Mouse (Mus musculus): ENCODE results near the gene Dlgap5. TPM values are rescaled to one million over a fixed set of nuclear protein-coding genes. Genes with fewer than 3 reads are reported as not detected.

The Dlgap5 gene
- polyA plus RNA-seq, 1 experiment from 2014 or later: 37.0 TPM

GRCm38 (mm10) chr14:47383911-47384310, 34.3 kb downstream of the Dlgap5 start:
- H3K9ac ChIP-seq (ENCODE audit: low read length): no peak overlapping the region
- H3K4me2 ChIP-seq (ENCODE audit: low read depth, low read length): no peak overlapping the region
- no peak overlapping the region; the same call in 1 of the 2 replicates for H3K27ac ChIP-seq (ENCODE audit: low read length)
- no peak for ATAC-seq (ENCODE audit: insufficient read depth, low FRiP score)
- 83% methylated on average over 7 of the region's 7 CpGs for WGBS
- H3K27me3 ChIP-seq (ENCODE audit: control insufficient read depth, insufficient read depth, low read length): no peaks in the 10 kb centered on the region
- H3K4me3 ChIP-seq (replicated peaks; ENCODE audit: low read length): no peak overlapping the region
- H3K4me1 ChIP-seq (ENCODE audit: control insufficient read depth, insufficient read depth, low read length): no peaks in the 10 kb centered on the region
- H3K9me3 ChIP-seq (replicated peaks; ENCODE audit: control insufficient read depth, low read length): no peaks in the 10 kb centered on the region
- H3K36me3 ChIP-seq (ENCODE audit: control insufficient read depth, insufficient read depth, low read length): peaks cover 9% of the 10 kb centered on the region

GRCm38 (mm10) chr14:47378336-47378735, 39.9 kb downstream of the Dlgap5 start:
- H3K9me3 ChIP-seq (replicated peaks; ENCODE audit: control insufficient read depth, low read length): no peaks in the 10 kb centered on the region
- H3K4me3 ChIP-seq (replicated peaks; ENCODE audit: low read length): no peak overlapping the region
- no peak for ATAC-seq (ENCODE audit: insufficient read depth, low FRiP score)
- H3K4me1 ChIP-seq (ENCODE audit: control insufficient read depth, insufficient read depth, low read length): peaks cover 8% of the 10 kb centered on the region
- no peak overlapping the region for H3K9ac ChIP-seq (ENCODE audit: low read length)
- H3K4me2 ChIP-seq (ENCODE audit: low read depth, low read length): no peak overlapping the region
- 64% methylated on average over 6 of the region's 7 CpGs for WGBS
- H3K36me3 ChIP-seq (ENCODE audit: control insufficient read depth, insufficient read depth, low read length): no peaks in the 10 kb centered on the region
- peak overlapping the region; percentile 62; the same call in 1 of the 2 replicates for H3K27ac ChIP-seq (ENCODE audit: low read length)
- H3K27me3 ChIP-seq (ENCODE audit: control insufficient read depth, insufficient read depth, low read length): peaks cover 10% of the 10 kb centered on the region

- WGBS: 63% methylated on average over 2 of the region's 2 CpGs
Measured at GRCm38 (mm10) chr14:47376526-47376925, 41.7 kb downstream of the Dlgap5 start.

GRCm38 (mm10) chr14:47373728-47374678, 44.2 kb downstream of the Dlgap5 start:
- ATAC-seq (ENCODE audit: insufficient read depth, low FRiP score): peak; percentile 80
- WGBS: 15% methylated on average over 43 of the region's 49 CpGs
- peaks cover 11% of the 10 kb centered on the region for H3K27me3 ChIP-seq (ENCODE audit: control insufficient read depth, insufficient read depth, low read length)
- H3K27ac ChIP-seq (ENCODE audit: low read length): peak overlapping the region; percentile 33; the same call in 1 of the 2 replicates
- H3K9me3 ChIP-seq (replicated peaks; ENCODE audit: control insufficient read depth, low read length): no peaks in the 10 kb centered on the region
- peak overlapping the region; percentile 60 for H3K9ac ChIP-seq (ENCODE audit: low read length)
- H3K4me3 ChIP-seq (replicated peaks; ENCODE audit: low read length): peak overlapping the region; percentile 39
- no peaks in the 10 kb centered on the region for H3K36me3 ChIP-seq (ENCODE audit: control insufficient read depth, insufficient read depth, low read length)
- peak overlapping the region; percentile 52 for H3K4me2 ChIP-seq (ENCODE audit: low read depth, low read length)
- H3K4me1 ChIP-seq (ENCODE audit: control insufficient read depth, insufficient read depth, low read length): peaks cover 16% of the 10 kb centered on the region

More at GRCm38 (mm10) chr14:47376526-47376925, 41.7 kb downstream of the Dlgap5 start:
- H3K4me1 ChIP-seq (ENCODE audit: control insufficient read depth, insufficient read depth, low read length): peaks cover 13% of the 10 kb centered on the region
- H3K4me3 ChIP-seq (replicated peaks; ENCODE audit: low read length): no peak overlapping the region
- peaks cover 11% of the 10 kb centered on the region for H3K27me3 ChIP-seq (ENCODE audit: control insufficient read depth, insufficient read depth, low read length)
- no peaks in the 10 kb centered on the region for H3K36me3 ChIP-seq (ENCODE audit: control insufficient read depth, insufficient read depth, low read length)
- no peaks in the 10 kb centered on the region for H3K9me3 ChIP-seq (replicated peaks; ENCODE audit: control insufficient read depth, low read length)
- H3K9ac ChIP-seq (ENCODE audit: low read length): no peak overlapping the region
- H3K4me2 ChIP-seq (ENCODE audit: low read depth, low read length): no peak overlapping the region
- H3K27ac ChIP-seq (ENCODE audit: low read length): no peak overlapping the region
- no peak for ATAC-seq (ENCODE audit: insufficient read depth, low FRiP score)

GRCm38 (mm10) chr14:47371689-47372088, 46.5 kb downstream of the Dlgap5 start:
- peak; percentile 62; the same call in 1 of the 2 replicates for ATAC-seq (ENCODE audit: insufficient read depth, low FRiP score)
- H3K36me3 ChIP-seq (ENCODE audit: control insufficient read depth, insufficient read depth, low read length): no peaks in the 10 kb centered on the region
- peaks cover 23% of the 10 kb centered on the region for H3K4me1 ChIP-seq (ENCODE audit: control insufficient read depth, insufficient read depth, low read length)
- no peaks in the 10 kb centered on the region for H3K9me3 ChIP-seq (replicated peaks; ENCODE audit: control insufficient read depth, low read length)
- H3K27ac ChIP-seq (ENCODE audit: low read length): peak overlapping the region; percentile 31; the same call in 1 of the 2 replicates
- no peak overlapping the region for H3K4me3 ChIP-seq (replicated peaks; ENCODE audit: low read length)
- WGBS: 48% methylated on average over 6 of the region's 6 CpGs
- peaks cover 11% of the 10 kb centered on the region for H3K27me3 ChIP-seq (ENCODE audit: control insufficient read depth, insufficient read depth, low read length)
- no peak overlapping the region for H3K4me2 ChIP-seq (ENCODE audit: low read depth, low read length)
- H3K9ac ChIP-seq (ENCODE audit: low read length): no peak overlapping the region

GRCm38 (mm10) chr14:47370790-47371189, 47.4 kb downstream of the Dlgap5 start:
- WGBS: 80% methylated on average over 3 of the region's 3 CpGs
- Histone ChIP-seq H3K36me3 (ENCODE audit: control insufficient read depth, insufficient read depth, low read length) (no peaks in the 10 kb centered on the region), H3K27ac (ENCODE audit: low read length) (no peak overlapping the region), H3K4me1 (ENCODE audit: control insufficient read depth, insufficient read depth, low read length) (peaks cover 28% of the 10 kb centered on the region), H3K9me3 (replicated peaks; ENCODE audit: control insufficient read depth, low read length) (no peaks in the 10 kb centered on the region), H3K4me2 (ENCODE audit: low read depth, low read length) (no peak overlapping the region), H3K9ac (ENCODE audit: low read length) (no peak overlapping the region), H3K4me3 (replicated peaks; ENCODE audit: low read length) (no peak overlapping the region), H3K27me3 (ENCODE audit: control insufficient read depth, insufficient read depth, low read length) (peaks cover 11% of the 10 kb centered on the region)
- ATAC-seq (ENCODE audit: insufficient read depth, low FRiP score): no peak

- H3K27ac ChIP-seq (ENCODE audit: low read length): no peak overlapping the region
- no peaks in the 10 kb centered on the region for H3K9me3 ChIP-seq (replicated peaks; ENCODE audit: control insufficient read depth, low read length)
- no peak for ATAC-seq (ENCODE audit: insufficient read depth, low FRiP score)
- H3K4me3 ChIP-seq (replicated peaks; ENCODE audit: low read length): no peak overlapping the region
- 83% methylated on average over 5 of the region's 5 CpGs for WGBS
- peaks cover 11% of the 10 kb centered on the region for H3K27me3 ChIP-seq (ENCODE audit: control insufficient read depth, insufficient read depth, low read length)
- H3K4me1 ChIP-seq (ENCODE audit: control insufficient read depth, insufficient read depth, low read length): peaks cover 28% of the 10 kb centered on the region
- no peaks in the 10 kb centered on the region for H3K36me3 ChIP-seq (ENCODE audit: control insufficient read depth, insufficient read depth, low read length)
- no peak overlapping the region for H3K9ac ChIP-seq (ENCODE audit: low read length)
- no peak overlapping the region for H3K4me2 ChIP-seq (ENCODE audit: low read depth, low read length)
Measured at GRCm38 (mm10) chr14:47369741-47370140, 48.5 kb downstream of the Dlgap5 start.

GRCm38 (mm10) chr14:47367461-47367860, 50.7 kb downstream of the Dlgap5 start, which contains the start of gene Lgals3:
TSS of gene Lgals3 (plus strand) at chr14:47367751.
- no peaks in the 10 kb centered on the region for H3K27me3 ChIP-seq (ENCODE audit: control insufficient read depth, insufficient read depth, low read length)
- peak within 1 kb of the TSS; percentile 88 for H3K27ac ChIP-seq (ENCODE audit: low read length)
- no peaks in the 10 kb centered on the region for H3K36me3 ChIP-seq (ENCODE audit: control insufficient read depth, insufficient read depth, low read length)
- no peaks in the 10 kb centered on the region for H3K9me3 ChIP-seq (replicated peaks; ENCODE audit: control insufficient read depth, low read length)
- peak within 1 kb of the TSS; percentile 3; the same call in 1 of the 2 replicates for H3K9ac ChIP-seq (ENCODE audit: low read length)
- WGBS: 33% methylated on average over 9 of the region's 9 CpGs
- no peak within 1 kb of the TSS for H3K4me3 ChIP-seq (replicated peaks; ENCODE audit: low read length)
- peak; percentile 54; the same call in 1 of the 2 replicates for ATAC-seq (ENCODE audit: insufficient read depth, low FRiP score)
- peaks cover 19% of the 10 kb centered on the region for H3K4me1 ChIP-seq (ENCODE audit: control insufficient read depth, insufficient read depth, low read length)
- peak within 1 kb of the TSS; percentile 30 for H3K4me2 ChIP-seq (ENCODE audit: low read depth, low read length)

GRCm38 (mm10) chr14:47366881-47367321, 51.3 kb downstream of the Dlgap5 start:
- peak overlapping the region; percentile 30 for H3K4me2 ChIP-seq (ENCODE audit: low read depth, low read length)
- peaks cover 19% of the 10 kb centered on the region for H3K4me1 ChIP-seq (ENCODE audit: control insufficient read depth, insufficient read depth, low read length)
- peak; percentile 75 for ATAC-seq (ENCODE audit: insufficient read depth, low FRiP score)
- WGBS: 28% methylated on average over 7 of the region's 7 CpGs
- H3K9me3 ChIP-seq (replicated peaks; ENCODE audit: control insufficient read depth, low read length): no peaks in the 10 kb centered on the region
- H3K27me3 ChIP-seq (ENCODE audit: control insufficient read depth, insufficient read depth, low read length): no peaks in the 10 kb centered on the region
- H3K36me3 ChIP-seq (ENCODE audit: control insufficient read depth, insufficient read depth, low read length): no peaks in the 10 kb centered on the region
- no peak overlapping the region for H3K9ac ChIP-seq (ENCODE audit: low read length)
- H3K4me3 ChIP-seq (replicated peaks; ENCODE audit: low read length): no peak overlapping the region
- H3K27ac ChIP-seq (ENCODE audit: low read length): peak overlapping the region; percentile 88

Measured in stomach, embryonic 16.5 days (tissue).